ENCODE assay signal across 19 mouse cellular contexts in the genomic region with DNA sequence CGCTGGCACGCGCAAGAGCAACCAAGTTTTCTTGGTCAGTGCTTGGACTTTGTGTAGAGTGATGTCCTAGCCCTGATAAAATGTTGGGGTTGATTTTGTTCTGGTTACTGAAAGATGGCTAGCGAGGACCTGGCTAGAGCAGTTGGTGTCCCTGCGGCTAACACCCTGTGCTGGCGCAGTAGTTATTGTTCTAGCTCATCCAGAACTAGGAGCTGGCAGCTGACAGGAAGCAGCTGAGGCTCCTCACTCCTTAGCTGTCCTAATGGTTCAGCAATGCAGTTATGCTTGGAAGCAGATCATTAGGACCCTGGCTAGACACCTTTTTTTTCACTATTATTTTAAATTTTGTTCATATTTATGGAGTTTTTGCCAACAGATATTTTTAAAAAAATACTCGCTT.
DNase-seq lines count a peak whose midpoint lies in the region; ATAC-seq and TF ChIP-seq lines count a peak whose summit lies in the region.
"Had no signal": no experiment of that assay in that cellular context is flagged by ENCODE, and none has a peak within 500 bp of the region (broad histone marks: within the 10 kb centered on the region; RNA-seq: fewer than 3 reads in every experiment).

No protein-coding gene starts in this region.

- H3K9me3 ChIP-seq in kidney, embryonic 14.5 days (ENCODE audit: control insufficient read depth, low read length): no peaks in the 10 kb centered on the region
- H3K9me3 ChIP-seq: embryonic facial prominence, embryonic 13.5 days; forebrain, embryonic 15.5 days; heart, embryonic 13.5 days; limb, embryonic 10.5 days; midbrain, embryonic 12.5 days; neural tube, embryonic 12.5 days had no signal

- H3K36me3 ChIP-seq in kidney, embryonic 14.5 days (ENCODE audit: control insufficient read depth, insufficient read depth, low read length): no peaks in the 10 kb centered on the region
- no peaks in the 10 kb centered on the region for H3K36me3 ChIP-seq in myocyte (ENCODE audit: control insufficient read depth, insufficient read depth)
- H3K36me3 ChIP-seq: embryonic facial prominence, embryonic 13.5 days; forebrain, embryonic 15.5 days; heart, embryonic 13.5 days; limb, embryonic 10.5 days; midbrain, embryonic 12.5 days; neural tube, embryonic 12.5 days had no signal

- H3ac ChIP-seq in myocyte (ENCODE audit: control insufficient read depth, insufficient read length): no peak overlapping the region

- H3K4me3 ChIP-seq in kidney, embryonic 14.5 days (ENCODE audit: low read length): no peak overlapping the region
- no peak overlapping the region for H3K4me3 ChIP-seq in myocyte
- H3K4me3 ChIP-seq in cerebellum, adult 2 months (replicated peaks; ENCODE audit: insufficient read depth, low read depth, low read length): no peak overlapping the region
- H3K4me3 ChIP-seq: embryonic facial prominence, embryonic 13.5 days; forebrain, embryonic 15.5 days; heart, embryonic 13.5 days; limb, embryonic 10.5 days; midbrain, embryonic 12.5 days; neural tube, embryonic 12.5 days had no signal

- no peak for TF ChIP-seq POLR2A in myocyte (IDR thresholded peaks at IDR 0.05; ENCODE audit: insufficient read length, low read depth)
- TF ChIP-seq POLR2A in cerebellum, adult 2 months (IDR thresholded peaks at IDR 0.05; ENCODE audit: borderline replicate concordance, insufficient read depth, low read length): no peak

- no peak overlapping the region for H3K9ac ChIP-seq in kidney, embryonic 14.5 days (ENCODE audit: low read depth, low read length)
- H3K9ac ChIP-seq: embryonic facial prominence, embryonic 13.5 days; forebrain, embryonic 15.5 days; heart, embryonic 13.5 days; midbrain, embryonic 12.5 days; neural tube, embryonic 12.5 days had no signal

- H3K27ac ChIP-seq in kidney, embryonic 14.5 days (ENCODE audit: low read depth, low read length): no peak overlapping the region
- no peak overlapping the region for H3K27ac ChIP-seq in cerebellum, adult 2 months (ENCODE audit: insufficient read depth, low read length)
- H3K27ac ChIP-seq: embryonic facial prominence, embryonic 13.5 days; forebrain, embryonic 15.5 days; heart, embryonic 13.5 days; limb, embryonic 10.5 days; midbrain, embryonic 12.5 days; neural tube, embryonic 12.5 days had no signal

- H3K4me2 ChIP-seq in kidney, embryonic 14.5 days (replicated peaks; ENCODE audit: low read depth, low read length): no peak overlapping the region
- no peak overlapping the region for H3K4me2 ChIP-seq in myocyte (ENCODE audit: low read depth)
- H3K4me2 ChIP-seq: embryonic facial prominence, embryonic 13.5 days; forebrain, embryonic 15.5 days; heart, embryonic 13.5 days; liver, embryonic 11.5 days; midbrain, embryonic 12.5 days; neural tube, embryonic 12.5 days had no signal

- no peak for TF ChIP-seq CTCF in cerebellum, adult 2 months (IDR thresholded peaks at IDR 0.05; ENCODE audit: borderline replicate concordance, insufficient read depth, low read depth, low read length)

- no peaks in the 10 kb centered on the region for H3K27me3 ChIP-seq in kidney, embryonic 14.5 days (ENCODE audit: control insufficient read depth, insufficient read depth, low read length)
- H3K27me3 ChIP-seq in myocyte (ENCODE audit: control insufficient read depth, insufficient read depth, insufficient read length): no peaks in the 10 kb centered on the region
- no peaks in the 10 kb centered on the region for H3K27me3 ChIP-seq in cerebellum, adult 2 months (ENCODE audit: control insufficient read depth, insufficient read depth, low read length)
- H3K27me3 ChIP-seq: CH12.LX; embryonic facial prominence, embryonic 13.5 days; forebrain, embryonic 15.5 days; heart, embryonic 13.5 days; midbrain, embryonic 12.5 days; neural tube, embryonic 12.5 days had no signal

- 93% methylated on average over 7 of the region's 7 CpGs for WGBS in kidney, embryonic 14.5 days
- WGBS in cerebellum, adult 2 months: 87% methylated on average over 7 of the region's 7 CpGs

- no peaks in the 10 kb centered on the region for H3K79me2 ChIP-seq in myocyte (ENCODE audit: control insufficient read depth, insufficient read depth)

- H3K4me1 ChIP-seq in kidney, embryonic 14.5 days (ENCODE audit: control insufficient read depth, insufficient read depth, low read length): 0 out of 2 replicates have a peak, but pooled peaks cover 4% of the 10 kb centered on the region
- no peaks in the 10 kb centered on the region for H3K4me1 ChIP-seq in cerebellum, adult 2 months (ENCODE audit: control insufficient read depth, insufficient read depth, low read length)

- no peak for ATAC-seq in kidney, embryonic 14.5 days (ENCODE audit: low FRiP score, low TSS enrichment)
- ATAC-seq: forebrain, embryonic 15.5 days had no signal

- peak; percentile 32 to 61 for DNase-seq in heart, adult 18-20 months
- no peak for DNase-seq in heart, adult 8-10 months (ENCODE audit: low spot score)
- DNase-seq in kidney, postnatal 25 days: peak; percentile 10 to 30
- DNase-seq in heart, postnatal 36 days: peak; percentile 40 to 49
- no peak for DNase-seq in cerebellum, adult 2 months
- DNase-seq: adrenal gland, postnatal 25 days; cerebellum, adult 11 months; cerebellum, postnatal 14 days; thymus, postnatal 4 days had no signal

- intact Hi-C loops in heart, postnatal 36 days (cut with DNase I): no loop called here

TF ChIP-seq in myocyte, 11 proteins besides CTCF, POLR2A, EP300 and RAD21:
- TF ChIP-seq MYOG (IDR thresholded peaks at IDR 0.05; ENCODE audit: control insufficient read depth in 1 of 3, insufficient read depth in 1 of 3, insufficient read length in 2 of 3, low read depth in 2 of 3) (peak in 1 of 3 experiments; percentile 31), MYOD1 (IDR thresholded peaks at IDR 0.05; ENCODE audit: control insufficient read depth in 1 of 3, insufficient read length in 2 of 3, low read depth in 2 of 3) (peak in 2 of 3 experiments; percentile 12), MAX (IDR thresholded peaks at IDR 0.05; ENCODE audit: low read depth) (no peak)
TF ChIP-seq in myocyte: peak in this region for 2.

Comparison
In these comparisons a context has a peak if more than half of its experiments do, and no peak if none do; other contexts are left out.
1. DNase-seq: peak in heart, adult 18-20 months (2 of 2), kidney, postnatal 25 days (2 of 2) and heart, postnatal 36 days (2 of 2); none in heart, adult 8-10 months (single experiment) and cerebellum, adult 2 months (0 of 2).